Mouse (Mus musculus): Measurements from ENCODE around the gene Olfr823. TPM values are rescaled to one million over a fixed set of nuclear protein-coding genes. Genes with fewer than 3 reads are reported as not detected.
"Not testable (repeated sequence)": the region's sequence is repeated elsewhere in the genome, so short reads cannot be mapped to it uniquely, and the experiment has no call there.

Gene Olfr823
- not detected in 2 replicates for polyA plus RNA-seq (2012)

GRCm38 (mm10) chr10:130115283-130115682 lies at the start of gene Olfr823:
Olfr823 (minus strand) TSS chr10:130115383.
- not testable (repeated sequence) for TF ChIP-seq GATA1 (IDR thresholded peaks at IDR 0.05; ENCODE audit: low read length)

GRCm38 (mm10) chr10:130144121-130144520 lies 28.9 kb upstream of the Olfr823 start:
- TF ChIP-seq GATA1 (IDR thresholded peaks at IDR 0.05; ENCODE audit: low read length): no peak

GRCm38 (mm10) chr10:130134811-130135210 lies 19.6 kb upstream of the Olfr823 start:
- no peak for TF ChIP-seq GATA1 (IDR thresholded peaks at IDR 0.05; ENCODE audit: low read length)

GRCm38 (mm10) chr10:130129900-130130299 lies 14.7 kb upstream of the Olfr823 start, which contains the start of gene Olfr824:
Olfr824 (minus strand) TSS chr10:130130000.
- TF ChIP-seq GATA1 (IDR thresholded peaks at IDR 0.05; ENCODE audit: low read length): not testable (repeated sequence)

- TF ChIP-seq GATA1 (IDR thresholded peaks at IDR 0.05; ENCODE audit: low read length): no peak
Observed at GRCm38 (mm10) chr10:130096104-130096503, 19.1 kb downstream of the Olfr823 start.

GRCm38 (mm10) chr10:130092838-130093440 lies 22.2 kb downstream of the Olfr823 start:
- no peak for TF ChIP-seq GATA1 (IDR thresholded peaks at IDR 0.05; ENCODE audit: low read length)

GRCm38 (mm10) chr10:130070910-130071309 lies 44.3 kb downstream of the Olfr823 start, which contains the start of gene Olfr822:
Olfr822 (plus strand) TSS chr10:130071210.
- TF ChIP-seq GATA1 (IDR thresholded peaks at IDR 0.05; ENCODE audit: low read length): no peak

Other genes with a start within 250 kb of the Olfr823 start
- not detected in 2 replicates for gene Olfr814, start 235.5 kb downstream of the Olfr823 start, polyA plus RNA-seq (2012)
- not detected in 2 replicates for gene Olfr815, start 209.5 kb downstream of the Olfr823 start, polyA plus RNA-seq (2012)
- not detected in 2 replicates for gene Olfr816, start 199.8 kb downstream of the Olfr823 start, polyA plus RNA-seq (2012)
- not detected in 2 replicates for gene Olfr818, start 166.3 kb downstream of the Olfr823 start, polyA plus RNA-seq (2012)
- gene Olfr819, start 148.1 kb downstream of the Olfr823 start, polyA plus RNA-seq (2012): not detected in 2 replicates
- gene Olfr247, start 139.2 kb downstream of the Olfr823 start, polyA plus RNA-seq (2012): not detected in 2 replicates
- not detected in 2 replicates for gene Gm10310, start 130.3 kb downstream of the Olfr823 start, polyA plus RNA-seq (2012)
- not detected in 2 replicates for gene Olfr820, start 102.8 kb downstream of the Olfr823 start, polyA plus RNA-seq (2012)
- gene Olfr821, start 85.0 kb downstream of the Olfr823 start, polyA plus RNA-seq (2012): not detected in 2 replicates
- not detected in 2 replicates for gene Olfr822, start 44.2 kb downstream of the Olfr823 start, polyA plus RNA-seq (2012)
- gene Olfr824, start 14.6 kb upstream of the Olfr823 start, polyA plus RNA-seq (2012): not detected in 2 replicates
- not detected in 2 replicates for gene Olfr825, start 51.4 kb upstream of the Olfr823 start, polyA plus RNA-seq (2012)
- not detected in 2 replicates for gene Olfr826, start 68.8 kb upstream of the Olfr823 start, polyA plus RNA-seq (2012)
- gene Olfr827, start 99.0 kb upstream of the Olfr823 start, polyA plus RNA-seq (2012): not detected in 2 replicates
- not detected in 2 replicates for gene Neurod4, start 164.9 kb upstream of the Olfr823 start, polyA plus RNA-seq (2012)
- gene Tespa1, start 207.5 kb upstream of the Olfr823 start, polyA plus RNA-seq (2012): 1.8 TPM in 2 replicates